Mouse (Mus musculus): Measurements from ENCODE around the gene Rps5.

Rps5 gene

GRCm38 (mm10) chr7:12921705-12922465 lies at the start of gene Rps5:
Gene Rps5 (plus strand): TSS chr7:12922290.
- in situ Hi-C loops (cut with MboI, MseI), result loop anchor here (5.0 kb wide), 1 partner anchor 55 kb away; the partner anchor contains the start of gene Zfp446

- in situ Hi-C loops (cut with MboI, MseI), result no loop called here
Observed at GRCm38 (mm10) chr7:12874301-12874700, 47.8 kb upstream of the Rps5 start.

DNA sequence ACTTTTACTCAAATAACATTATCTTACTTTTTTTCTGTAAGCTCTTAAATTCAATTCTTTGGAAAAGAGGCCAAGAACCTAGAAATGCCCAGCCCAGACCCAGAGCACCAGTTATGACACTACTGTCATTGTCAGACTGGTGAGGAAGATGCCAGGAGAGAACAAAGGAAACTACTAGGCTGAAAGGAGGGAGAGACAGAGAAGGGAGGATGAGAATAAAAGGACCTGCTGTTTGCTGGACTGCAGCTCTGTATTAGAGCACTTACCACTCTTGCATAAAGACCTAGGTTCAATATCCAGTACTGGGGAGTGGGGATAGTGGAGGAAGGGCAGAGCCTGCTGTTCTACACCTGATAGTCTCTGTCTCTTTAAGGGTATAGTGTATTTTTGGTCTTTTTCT lies 42.1 kb upstream of the Rps5 start:
- in situ Hi-C loops (cut with MboI, MseI), result loop anchor here (10.0 to 25.0 kb wide), 2 partner anchors 393 to 395 kb away; partner anchors contain the start of genes Lig1, Zfp606 and Zswim9

DNA sequence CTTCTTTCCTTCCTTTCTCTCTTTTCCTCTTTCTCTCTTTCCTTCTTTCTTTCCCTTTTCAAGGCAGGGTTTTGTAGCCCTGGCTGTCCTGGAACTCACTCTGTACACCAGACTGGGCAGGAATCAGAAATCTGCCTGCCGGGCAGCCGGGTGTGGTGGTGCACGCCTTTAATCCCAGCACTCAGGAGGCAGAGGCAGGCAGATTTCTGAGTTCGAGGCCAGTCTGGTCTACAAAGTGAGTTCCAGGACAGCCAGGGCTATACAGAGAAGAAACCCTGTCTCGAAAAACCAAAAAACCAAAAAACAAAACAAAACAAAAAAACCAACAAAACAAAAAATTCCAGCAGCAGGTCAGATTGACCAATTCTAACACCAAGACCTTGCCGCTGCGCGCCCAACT lies 41.6 kb upstream of the Rps5 start:
- in situ Hi-C loops (cut with MboI, MseI), result loop anchor here (10.0 to 25.0 kb wide), 2 partner anchors 393 to 394 kb away; partner anchors contain the start of genes Lig1, Zfp606 and Zswim9

DNA sequence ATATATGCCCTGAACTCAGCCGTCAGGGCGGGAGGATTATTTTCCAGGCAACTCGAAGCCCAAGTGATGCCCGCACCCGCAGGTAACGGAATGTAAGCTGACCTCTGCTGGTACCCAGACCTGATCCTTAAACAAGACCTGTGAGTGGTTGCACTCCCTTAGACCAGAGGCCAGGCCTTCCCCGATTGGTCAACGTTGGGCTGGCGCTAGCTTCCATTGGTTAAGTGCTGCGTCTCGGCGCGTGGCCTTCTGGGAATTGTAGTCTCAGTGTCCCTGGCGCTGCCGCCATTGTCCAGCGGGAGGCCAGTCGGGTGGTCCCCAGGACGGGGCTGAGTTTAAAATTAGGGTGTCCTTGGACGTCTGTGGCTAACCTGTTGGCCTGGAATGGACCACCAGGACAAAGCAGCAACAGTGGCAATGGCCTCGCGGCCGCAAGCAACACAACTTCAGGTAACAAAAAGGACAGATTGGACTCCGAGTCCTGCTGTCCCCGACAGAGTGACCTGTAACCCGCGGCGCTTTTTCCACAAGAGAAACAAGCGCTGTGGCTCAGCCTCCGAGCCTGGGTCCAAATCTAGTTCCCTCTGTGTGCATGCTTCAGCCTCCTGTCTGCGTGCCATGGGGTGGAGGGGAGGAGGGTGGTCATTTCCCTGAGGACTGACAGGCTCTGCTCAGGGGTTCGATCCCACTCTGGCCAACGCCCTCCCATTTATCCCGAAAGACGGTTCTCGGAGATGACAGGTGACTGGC lies 41.0 kb upstream of the Rps5 start, which contains the start of gene Zfp128:
TSS of gene Zfp128 (plus strand) at position 267 of the 750 bp plus-strand sequence.
- in situ Hi-C loops (cut with MboI, MseI), result loop anchor here (10.0 to 25.0 kb wide), 2 partner anchors 394 kb away; partner anchors contain the start of genes Lig1, Zfp606 and Zswim9

DNA sequence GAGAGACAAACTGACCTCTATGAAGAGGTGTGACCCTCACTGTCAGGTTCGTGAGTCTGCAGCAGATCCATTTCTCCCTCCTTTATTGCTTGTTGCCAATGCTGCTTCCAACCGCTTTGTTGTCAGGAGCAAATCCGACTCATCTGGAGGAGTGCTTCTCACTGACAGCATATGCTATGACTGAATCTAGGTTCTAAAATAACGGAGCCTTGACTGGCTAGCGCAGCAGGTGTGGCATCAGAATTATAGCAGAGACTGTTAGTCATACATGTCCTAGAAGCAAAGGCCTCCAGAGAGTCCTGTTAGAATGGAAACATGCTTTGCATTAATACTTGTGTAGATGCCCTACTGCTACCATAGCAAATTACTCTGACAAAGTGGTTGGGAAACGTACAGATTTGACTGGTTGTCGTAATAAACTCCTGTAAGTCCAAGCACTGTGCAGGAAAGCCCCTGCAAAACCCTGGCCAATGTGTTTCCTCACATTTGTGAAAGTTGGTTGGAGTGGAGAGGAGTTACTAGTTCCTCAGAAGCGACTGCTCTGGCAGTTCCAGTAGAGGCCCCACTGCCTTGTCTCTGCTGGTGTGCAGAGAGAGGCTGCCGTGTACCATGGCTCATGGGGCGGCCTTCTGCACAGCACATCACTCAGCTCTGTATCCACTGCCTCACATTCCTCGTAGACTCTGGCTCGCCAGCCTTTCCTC lies 35.4 kb upstream of the Rps5 start:
- in situ Hi-C loops (cut with MboI, MseI), result loop anchor here (10.0 to 25.0 kb wide), 2 partner anchors 388 to 399 kb away; partner anchors contain the start of genes Lig1, Zfp606 and Zswim9

- in situ Hi-C loops (cut with MboI, MseI), result loop anchor here (10.0 to 25.0 kb wide), 2 partner anchors 387 to 400 kb away; partner anchors contain the start of genes Lig1, Zfp606 and Zswim9
Observed at GRCm38 (mm10) chr7:12887585-12887984, 34.5 kb upstream of the Rps5 start.

- in situ Hi-C loops (cut with MboI, MseI), result loop anchor here (25.0 kb wide), 1 partner anchor 404 kb away; the partner anchor contains the start of gene Zfp606
Observed at GRCm38 (mm10) chr7:12890928-12891327, 31.2 kb upstream of the Rps5 start.

- in situ Hi-C loops (cut with MboI, MseI), result loop anchor here (25.0 kb wide), 1 partner anchor 404 kb away; the partner anchor contains the start of gene Zfp606
Observed at GRCm38 (mm10) chr7:12891334-12891733, 30.8 kb upstream of the Rps5 start.

- in situ Hi-C loops (cut with MboI, MseI), result loop anchor here (25.0 kb wide), 1 partner anchor 411 kb away; the partner anchor contains the start of gene Zfp606
Observed at GRCm38 (mm10) chr7:12897655-12898410, 24.3 kb upstream of the Rps5 start, which contains the start of gene Zscan22. Gene Zscan22 (plus strand): TSS chr7:12897815.

- in situ Hi-C loops (cut with MboI, MseI), result no loop called here
Observed at GRCm38 (mm10) chr7:12901517-12901916, 20.6 kb upstream of the Rps5 start.

GRCm38 (mm10) chr7:12903623-12904022 lies 18.5 kb upstream of the Rps5 start:
- in situ Hi-C loops (cut with MboI, MseI), result no loop called here

- in situ Hi-C loops (cut with MboI, MseI), result no loop called here
Observed at GRCm38 (mm10) chr7:12905146-12905545, 16.9 kb upstream of the Rps5 start.

- in situ Hi-C loops (cut with MboI, MseI), result no loop called here
Observed at GRCm38 (mm10) chr7:12909498-12909962, 12.6 kb upstream of the Rps5 start.

GRCm38 (mm10) chr7:12910181-12910668 lies 11.9 kb upstream of the Rps5 start:
- in situ Hi-C loops (cut with MboI, MseI), result no loop called here

- in situ Hi-C loops (cut with MboI, MseI), result no loop called here
Observed at GRCm38 (mm10) chr7:12913556-12913955, 8.5 kb upstream of the Rps5 start.

- in situ Hi-C loops (cut with MboI, MseI), result loop anchor here (5.0 kb wide), 1 partner anchor 57 kb away; the partner anchor contains the start of gene Zfp446
Observed at GRCm38 (mm10) chr7:12920495-12920894, 1.6 kb upstream of the Rps5 start.

GRCm38 (mm10) chr7:12921318-12921704 lies 779 bp upstream of the Rps5 start:
- in situ Hi-C loops (cut with MboI, MseI), result loop anchor here (5.0 kb wide), 1 partner anchor 56 kb away; the partner anchor contains the start of gene Zfp446

DNA sequence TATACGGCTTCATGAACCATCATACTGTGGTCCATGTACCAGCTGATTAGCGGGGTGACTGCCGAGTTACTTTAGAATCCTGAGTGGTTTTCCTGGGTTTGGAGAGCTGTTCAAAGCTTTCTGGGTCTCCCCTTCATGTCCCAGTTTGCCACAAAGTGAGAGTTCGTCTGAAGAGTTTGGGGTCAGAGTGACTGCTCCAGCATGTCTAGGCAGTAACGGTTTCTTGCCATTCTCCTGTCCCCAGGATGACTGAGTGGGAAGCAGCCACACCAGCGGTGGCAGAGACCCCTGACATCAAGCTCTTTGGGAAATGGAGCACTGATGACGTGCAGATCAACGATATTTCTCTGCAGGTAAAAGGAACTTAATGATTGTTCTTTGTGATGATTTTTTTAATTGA lies 639 bp downstream of the Rps5 start:
- in situ Hi-C loops (cut with MboI, MseI), result loop anchor here (5.0 kb wide), 1 partner anchor 55 kb away; the partner anchor contains the start of gene Zfp446

DNA sequence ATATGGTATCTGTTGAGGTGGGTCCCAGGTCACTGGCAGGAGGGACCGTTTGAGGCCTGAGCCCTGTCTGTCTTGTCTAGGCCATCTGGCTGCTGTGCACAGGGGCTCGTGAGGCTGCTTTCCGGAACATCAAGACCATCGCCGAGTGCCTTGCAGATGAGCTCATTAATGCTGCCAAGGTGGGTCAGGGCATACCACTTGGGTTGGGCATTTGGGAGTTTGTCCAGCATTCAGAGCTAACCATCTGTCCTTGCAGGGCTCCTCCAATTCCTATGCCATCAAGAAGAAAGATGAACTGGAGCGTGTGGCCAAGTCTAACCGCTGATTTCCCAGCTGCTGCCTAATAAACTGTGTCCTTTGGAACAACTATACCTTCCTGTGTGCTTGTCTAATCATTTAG lies 4.2 kb downstream of the Rps5 start:
- in situ Hi-C loops (cut with MboI, MseI), result no loop called here

Data from T-helper 2 cell (primary cell).